Mouse (Mus musculus) C2C12 (cell line): Measurements from ENCODE around the gene Rif1. TPM values are rescaled to one million over a fixed set of nuclear protein-coding genes. Genes with fewer than 3 reads are reported as not detected.

ENCODE experiments used
- H3K27me3 ChIP-seq: one replicate; pipeline ENCODE4 v1.6.1; 2011; ENCODE audit not compliant: control insufficient read depth, insufficient read depth, insufficient read length
- H3K36me3 ChIP-seq: one replicate; pipeline ENCODE4 v1.6.1; 2011; ENCODE audit not compliant: control insufficient read depth, insufficient read depth
- H3K4me3 ChIP-seq: one replicate; pipeline ENCODE4 v1.5.1; 2011; ENCODE audit warnings: mild to moderate bottlenecking, control low read depth; ENCODE audit not compliant: poor library complexity, insufficient read depth, severe bottlenecking
- H3K79me2 ChIP-seq: one replicate; pipeline ENCODE4 v1.6.1; 2011; ENCODE audit not compliant: control insufficient read depth, insufficient read depth
- H3K79me3 ChIP-seq: one replicate; pipeline ENCODE4 v1.6.1; 2011; ENCODE audit warnings: low read depth, control low read depth
- H3ac ChIP-seq: one replicate; pipeline ENCODE3; 2011; ENCODE audit warnings: low read depth; ENCODE audit not compliant: control insufficient read depth, insufficient read length
- CEBPB ChIP-seq: IDR thresholded peaks from one replicate; pipeline ENCODE4 v1.6.1; 2011; ENCODE audit warnings: low read depth, mild to moderate bottlenecking, control low read depth, moderate library complexity
- CTCF ChIP-seq: IDR thresholded peaks from one replicate; pipeline ENCODE4 v1.5.1; 2011; ENCODE audit not compliant: control insufficient read depth, insufficient read depth, insufficient read length
- FOSL1 ChIP-seq: IDR thresholded peaks from one replicate; pipeline ENCODE4 v1.8.0; 2011; ENCODE audit warnings: mild to moderate bottlenecking, low read length; ENCODE audit not compliant: poor library complexity, insufficient read depth, severe bottlenecking
- MAX ChIP-seq: IDR thresholded peaks from one replicate; pipeline ENCODE4 v1.6.1; 2011; ENCODE audit warnings: mild to moderate bottlenecking, control low read depth
- MYOD1 ChIP-seq: IDR thresholded peaks from one replicate; pipeline ENCODE4 v1.6.1; 2011; ENCODE audit warnings: low read depth; ENCODE audit not compliant: control insufficient read depth, insufficient read length
- MYOG ChIP-seq: IDR thresholded peaks from one replicate; pipeline ENCODE4 v1.6.1; 2011; ENCODE audit not compliant: control insufficient read depth, insufficient read length; ENCODE audit errors: extremely low read depth
- USF1 ChIP-seq: IDR thresholded peaks from one replicate; pipeline ENCODE4 v1.6.1; 2011; ENCODE audit warnings: low read depth, mild to moderate bottlenecking, control low read depth, moderate library complexity
- polyA plus RNA-seq: library from polyadenylated mRNA; unstranded; fragments of >200 nt; fragmentation: generic; extraction: Trizol; gene quantifications from one replicate; pipeline ENCODE4 v1.2.1, GENCODE M21; 2012; ENCODE audit warnings: missing spikeins

Rif1 gene
- polyA plus RNA-seq, 1 experiment = 2.9 TPM

DNA sequence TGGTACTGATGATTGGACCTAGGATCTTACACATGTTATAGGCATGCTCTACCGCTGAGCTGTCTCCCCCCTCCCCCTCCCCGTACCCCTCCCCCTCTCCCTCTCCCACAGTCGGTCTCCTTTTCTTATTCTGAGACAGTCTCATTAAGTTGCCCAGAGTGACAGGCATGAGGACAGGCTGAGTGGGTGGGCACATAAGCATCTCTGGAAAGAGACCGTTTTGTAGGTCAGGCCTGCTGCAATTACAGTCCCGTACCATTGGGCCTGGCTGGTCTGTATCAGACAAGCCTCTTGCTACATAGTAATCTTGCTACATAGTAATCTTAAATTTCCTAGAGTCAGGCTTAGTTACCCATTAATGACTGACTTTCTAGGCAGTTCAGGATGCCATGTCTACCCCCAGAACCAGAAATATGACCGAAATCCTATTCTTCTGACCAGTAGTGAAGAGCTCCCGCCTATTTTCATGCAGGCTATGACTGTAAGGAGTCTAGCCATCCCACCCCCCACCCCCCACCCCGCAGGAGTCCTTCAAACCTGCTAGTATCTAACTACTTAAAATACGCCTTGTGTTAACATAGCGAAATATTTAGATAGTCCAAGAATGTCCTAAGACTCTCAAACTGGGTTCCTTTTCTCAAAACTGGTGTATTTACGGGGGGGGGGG, 35.6 kb upstream of the Rif1 start:
- TF ChIP-seq CTCF (no peak), FOSL1 (no peak)
- peaks cover 16% of the 10 kb centered on the region for H3K27me3 ChIP-seq
- no peak overlapping the region for H3ac ChIP-seq
- H3K79me2 ChIP-seq = no peaks in the 10 kb centered on the region
- H3K36me3 ChIP-seq = no peaks in the 10 kb centered on the region
- no peaks in the 10 kb centered on the region for H3K79me3 ChIP-seq
- H3K4me3 ChIP-seq = no peak overlapping the region

DNA sequence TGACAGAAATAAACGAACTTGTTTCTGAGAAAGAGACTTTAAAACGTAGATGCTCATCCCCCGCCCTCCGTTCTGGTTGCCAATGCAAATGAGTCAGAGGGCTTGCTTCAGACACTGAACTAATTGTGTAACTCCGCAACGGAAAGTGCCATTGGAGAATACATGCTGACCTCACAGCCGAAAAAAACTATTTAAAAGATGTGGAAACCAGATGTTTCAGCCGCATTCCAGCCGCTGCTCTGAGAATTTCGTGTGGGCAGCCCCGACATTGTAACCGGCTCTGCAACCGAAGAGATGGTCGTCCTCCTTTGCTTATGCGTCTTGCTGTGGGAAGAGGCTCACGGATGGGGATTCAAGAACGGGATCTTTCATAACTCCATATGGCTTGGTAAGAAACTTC, 34.8 kb upstream of the Rif1 start, which contains the start of gene Tnfaip6:
Gene Tnfaip6, plus strand, starts transcription at position 128 of the 400 bp plus-strand sequence.
- Histone ChIP-seq H3ac (no peak within 1 kb of the TSS), H3K79me3 (no peaks in the 10 kb centered on the region), H3K27me3 (peaks cover 16% of the 10 kb centered on the region), H3K36me3 (no peaks in the 10 kb centered on the region), H3K79me2 (no peaks in the 10 kb centered on the region), H3K4me3 (no peak within 1 kb of the TSS)
- TF ChIP-seq CEBPB (peak; percentile 97), MYOG (no peak)

DNA sequence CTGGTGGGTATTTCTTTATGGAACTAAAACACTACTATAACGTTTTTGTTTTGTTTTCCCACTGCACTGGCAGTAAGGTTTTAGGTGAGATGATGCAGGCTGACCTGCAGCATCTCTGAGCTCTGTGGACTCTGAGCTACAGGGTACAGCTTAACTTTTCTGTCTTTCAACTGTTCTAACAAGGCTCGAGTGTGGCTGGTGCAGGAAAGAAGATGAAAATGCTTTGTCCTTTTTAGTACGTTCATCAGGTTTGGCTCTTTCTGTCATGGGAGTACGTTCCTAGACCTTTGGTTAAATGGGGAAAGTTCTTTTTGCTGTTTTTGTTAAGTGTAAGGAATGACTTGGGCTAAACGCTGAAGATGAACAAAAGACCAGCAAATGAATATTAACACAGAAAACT, 34.1 kb upstream of the Rif1 start:
- peaks cover 16% of the 10 kb centered on the region for H3K27me3 ChIP-seq
- TF ChIP-seq CTCF = no peak
- no peak for TF ChIP-seq FOSL1
- no peak for TF ChIP-seq MAX
- no peak for TF ChIP-seq USF1
- TF ChIP-seq MYOD1 = no peak
- TF ChIP-seq MYOG = no peak
- TF ChIP-seq CEBPB = no peak
- no peaks in the 10 kb centered on the region for H3K79me3 ChIP-seq
- H3K4me3 ChIP-seq = no peak overlapping the region
- no peaks in the 10 kb centered on the region for H3K79me2 ChIP-seq
- H3ac ChIP-seq = no peak overlapping the region
- no peaks in the 10 kb centered on the region for H3K36me3 ChIP-seq

DNA sequence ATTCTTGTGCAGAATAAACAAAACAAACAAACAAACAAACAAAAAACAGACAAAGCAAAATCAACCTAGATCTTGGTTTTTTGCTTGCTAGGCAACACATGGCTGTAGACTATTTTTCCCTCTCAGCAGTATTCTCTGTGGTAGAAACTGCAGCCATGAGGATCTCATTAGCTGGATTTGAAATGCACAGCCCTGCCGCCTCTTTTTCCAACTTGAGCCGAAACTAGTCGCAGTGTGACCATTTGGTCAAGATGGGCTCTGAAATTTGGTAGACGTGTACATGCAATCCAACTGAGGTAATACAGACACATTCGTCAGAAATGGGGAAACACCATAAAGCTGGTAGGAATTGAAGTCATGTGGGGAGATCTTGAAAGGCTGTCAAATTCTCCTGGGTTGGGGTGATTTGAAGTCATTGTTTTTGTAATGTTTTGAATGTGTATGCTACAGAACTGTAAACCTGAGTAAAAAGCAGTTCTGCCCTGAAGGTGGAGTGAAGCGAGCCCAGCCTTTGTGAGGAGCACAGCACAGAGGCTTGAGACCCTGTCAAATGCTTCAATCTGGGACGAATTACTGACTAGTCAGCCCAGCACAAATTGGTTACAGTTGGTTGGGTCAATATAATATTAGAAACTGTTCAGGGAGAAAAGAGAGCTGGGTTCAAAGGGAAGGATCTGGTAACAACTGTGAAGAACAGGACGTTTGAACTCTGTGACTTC, 33.4 kb upstream of the Rif1 start:
- H3K36me3 ChIP-seq = no peaks in the 10 kb centered on the region
- no peaks in the 10 kb centered on the region for H3K79me3 ChIP-seq
- peaks cover 11% of the 10 kb centered on the region for H3K27me3 ChIP-seq
- no peak overlapping the region for H3ac ChIP-seq
- no peak overlapping the region for H3K4me3 ChIP-seq
- no peaks in the 10 kb centered on the region for H3K79me2 ChIP-seq
- no peak for TF ChIP-seq MYOG
- no peak for TF ChIP-seq MYOD1
- TF ChIP-seq USF1 = no peak
- TF ChIP-seq CEBPB = no peak
- TF ChIP-seq FOSL1 = no peak
- TF ChIP-seq CTCF = no peak
- TF ChIP-seq MAX = no peak

DNA sequence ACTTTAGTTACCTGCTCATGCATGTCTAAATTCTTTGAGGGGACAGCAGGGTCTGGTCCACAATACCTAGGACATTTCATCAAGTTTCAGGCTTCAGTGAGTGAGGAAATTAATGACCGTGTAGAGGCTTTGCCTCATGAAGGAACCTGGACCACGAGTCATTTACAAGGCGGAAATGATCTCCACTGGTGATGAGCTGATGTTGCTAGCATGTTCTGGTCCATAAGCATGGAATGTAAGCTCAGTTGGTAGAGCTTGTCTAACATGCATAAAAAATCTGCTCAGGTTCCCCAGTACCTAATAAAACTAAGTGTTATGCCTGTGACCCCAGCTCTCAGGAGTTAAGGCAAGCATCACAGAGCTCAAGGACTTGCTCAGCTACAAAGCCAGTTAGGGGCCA, 30.5 kb upstream of the Rif1 start:
- no peaks in the 10 kb centered on the region for H3K79me2 ChIP-seq
- no peaks in the 10 kb centered on the region for H3K36me3 ChIP-seq
- no peaks in the 10 kb centered on the region for H3K79me3 ChIP-seq
- no peak overlapping the region for H3ac ChIP-seq
- H3K4me3 ChIP-seq = no peak overlapping the region
- peaks cover 3% of the 10 kb centered on the region for H3K27me3 ChIP-seq
- no peak for TF ChIP-seq CEBPB
- TF ChIP-seq CTCF = no peak
- no peak for TF ChIP-seq MYOD1
- no peak for TF ChIP-seq FOSL1
- no peak for TF ChIP-seq USF1
- no peak for TF ChIP-seq MAX
- TF ChIP-seq MYOG = no peak

DNA sequence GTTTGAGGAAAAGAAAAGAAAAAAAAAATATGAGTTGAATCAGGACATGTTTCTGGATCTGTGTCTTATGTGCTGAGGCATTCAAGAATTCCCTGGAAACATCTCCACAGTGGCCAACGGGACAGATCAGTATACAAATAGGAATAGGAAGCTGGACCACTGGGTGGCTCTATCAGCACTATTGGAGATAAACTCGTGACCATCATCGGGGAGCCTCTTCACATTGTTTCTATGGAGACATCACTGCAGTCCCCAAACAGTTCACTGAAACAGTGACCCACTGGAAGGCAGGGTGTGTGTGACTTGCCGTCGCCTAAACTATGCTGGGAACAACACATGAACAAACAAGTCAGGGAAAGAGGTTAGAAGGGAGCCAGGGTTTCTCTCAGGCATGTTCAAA, 29.9 kb upstream of the Rif1 start:
- Histone ChIP-seq H3K27me3 (peaks cover 3% of the 10 kb centered on the region), H3K4me3 (no peak overlapping the region), H3K79me2 (no peaks in the 10 kb centered on the region), H3ac (no peak overlapping the region), H3K79me3 (no peaks in the 10 kb centered on the region), H3K36me3 (no peaks in the 10 kb centered on the region)
- TF ChIP-seq FOSL1 (no peak), USF1 (no peak), MYOD1 (no peak), CEBPB (no peak), MAX (no peak), MYOG (no peak), CTCF (no peak)
